19 mouse cellular contexts compared by ENCODE assay signal in the genomic region with DNA sequence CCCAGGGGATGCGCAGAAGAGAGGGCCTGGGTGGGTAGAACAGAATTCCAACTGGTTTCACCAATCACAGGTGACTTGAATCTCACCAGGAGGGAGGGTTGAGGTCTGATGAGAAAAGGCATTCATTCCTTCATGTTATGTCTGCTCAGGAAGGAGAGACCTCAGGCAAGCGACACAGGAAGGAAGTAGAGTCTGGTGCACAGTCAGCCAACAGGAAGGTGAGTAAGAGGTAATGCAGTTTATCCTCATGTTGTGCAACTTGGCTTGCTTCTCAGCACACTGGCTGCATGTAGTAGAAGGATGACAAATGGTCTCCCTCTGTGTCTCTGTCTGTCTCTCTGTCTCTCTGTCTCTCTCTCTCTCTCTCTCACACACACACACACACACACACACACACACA. TPM values are rescaled to one million over a fixed set of nuclear protein-coding genes. Genes with fewer than 3 reads are reported as not detected.
DNase-seq lines count a peak whose midpoint lies in the region; ATAC-seq lines count a peak whose summit lies in the region.
"Had no signal": no experiment of that assay in that cellular context is flagged by ENCODE, and none has a peak within 500 bp of the region (broad histone marks: within the 10 kb centered on the region; RNA-seq: fewer than 3 reads in every experiment).

No protein-coding gene starts in this region.

- no peaks in the 10 kb centered on the region for H3K9me3 ChIP-seq in liver, embryonic 13.5 days (replicated peaks)
- H3K9me3 ChIP-seq: embryonic facial prominence, embryonic 10.5 days; heart, embryonic 13.5 days; hindbrain, embryonic 10.5 days; intestine, embryonic 15.5 days had no signal

- DNase-seq in liver, embryonic 13.5 days = no peak
- DNase-seq in liver = no peak
- peak; percentile 40 for DNase-seq in CD4-positive, CD25-positive, alpha-beta regulatory T cell, adult 2 months (ENCODE audit: low read depth, low spot score)
- peak; percentile 49 for DNase-seq in induced T-regulatory cell, adult 2 months (ENCODE audit: low read depth)
- DNase-seq in adrenal gland, adult 8-10 months = no peak
- no peak for DNase-seq in frontal cortex, postnatal 14 days (ENCODE audit: low spot score in 2 of 2)
- no peak for DNase-seq in cerebellum, adult 11 months
- DNase-seq: adrenal gland, postnatal 36 days; cerebellum, postnatal 25 days; gastrocnemius, postnatal 14 days; kidney, postnatal 10 days; thymus, adult 2 months had no signal

- WGBS in liver, embryonic 13.5 days (ENCODE audit: insufficient replicate concordance) = 84% methylated on average over 2 of the region's 2 CpGs

- H3K4me1 ChIP-seq in liver, embryonic 13.5 days (replicated peaks) = peaks cover 95% of the 10 kb centered on the region

- 0 out of 2 replicates have a peak overlapping the region, but pooled peaks have one; percentile 33 for H3K9ac ChIP-seq in liver, embryonic 13.5 days
- H3K9ac ChIP-seq: heart, embryonic 13.5 days; intestine, embryonic 15.5 days had no signal

- H3K27ac ChIP-seq in liver, embryonic 13.5 days = peak overlapping the region; percentile 99
- H3K27ac ChIP-seq: embryonic facial prominence, embryonic 10.5 days; heart, embryonic 13.5 days; hindbrain, embryonic 10.5 days; intestine, embryonic 15.5 days had no signal

- peaks cover 57% of the 10 kb centered on the region for H3K36me3 ChIP-seq in liver, embryonic 13.5 days
- H3K36me3 ChIP-seq: embryonic facial prominence, embryonic 10.5 days; hindbrain, embryonic 10.5 days; intestine, embryonic 15.5 days had no signal

- no peak overlapping the region for H3K4me3 ChIP-seq in liver, embryonic 13.5 days (replicated peaks)
- H3K4me3 ChIP-seq: embryonic facial prominence, embryonic 10.5 days; erythroblast, embryonic 14.5 days; heart, embryonic 13.5 days; hindbrain, embryonic 10.5 days; intestine, embryonic 15.5 days had no signal

- no peak for ATAC-seq in liver, embryonic 13.5 days (ENCODE audit: low read depth)
- ATAC-seq in monocyte, adult 5-6 weeks (replicated peaks; ENCODE audit: insufficient number of reproducible peaks, low FRiP score, low TSS enrichment, poor library complexity, severe bottlenecking) = peak; percentile 47; the same call in 1 of the 2 replicates
- ATAC-seq: intestine, embryonic 15.5 days had no signal

- H3K27me3 ChIP-seq in liver, embryonic 13.5 days = no peaks in the 10 kb centered on the region
- H3K27me3 ChIP-seq: CH12.LX; heart, embryonic 13.5 days; intestine, embryonic 15.5 days had no signal

- H3K4me2 ChIP-seq in liver, embryonic 13.5 days = no peak overlapping the region
- H3K4me2 ChIP-seq: heart, embryonic 13.5 days; intestine, embryonic 15.5 days had no signal

RNA-seq across cellular contexts. Expression of a gene that starts 33.1 kb away (rescaled TPM):
- 17.9 and 25.0 TPM in 2 replicates for polyA plus RNA-seq in liver, embryonic 13.5 days (2015; fragmentation: Nextera tagmentation; extraction: Ambion mirVana)
- total RNA-seq in monocyte, adult 5-6 weeks (2017) = 24.1 to 36.0 TPM (median 35.5 TPM) in 3 replicates
- total RNA-seq in adrenal gland, adult 8-10 months (2022) = 1 to 10 TPM; 2.0 to 2.6 (median 2.5) TPM

RNA-seq across cellular contexts. Expression of a gene that starts 54.3 kb away (rescaled TPM):
- polyA plus RNA-seq in liver, embryonic 13.5 days (2015; fragmentation: Nextera tagmentation; extraction: Ambion mirVana) = 73.0 and 84.8 TPM in 2 replicates
- 34.0 to 41.6 TPM (median 38.1 TPM) in 3 replicates for total RNA-seq in monocyte, adult 5-6 weeks (2017)
- 100 to 1,000 TPM in 2 of 4 experiments, 10 to 100 TPM in 2; 59.9 to 655 (median 176) TPM for total RNA-seq in adrenal gland, adult 8-10 months (2022)

Comparison
In these comparisons a context has a peak if more than half of its experiments do, and no peak if none do; other contexts are left out.
1. DNase-seq: peak in CD4-positive, CD25-positive, alpha-beta regulatory T cell, adult 2 months (single experiment) and induced T-regulatory cell, adult 2 months (single experiment); none in liver, embryonic 13.5 days (single experiment), liver (single experiment), adrenal gland, adult 8-10 months (single experiment), frontal cortex, postnatal 14 days (0 of 2) and cerebellum, adult 11 months (single experiment).